Mouse (Mus musculus): ENCODE measurements around the gene Itgb4.

GRCm38 (mm10) chr11:116022256-116022780 is 47.8 kb downstream of the Itgb4 start:
- TF ChIP-seq POLR2A (IDR thresholded peaks at IDR 0.05; ENCODE audit: control insufficient read depth, low read depth, low read length) (no peak), CTCF (IDR thresholded peaks at IDR 0.05; ENCODE audit: control insufficient read depth, insufficient read depth, insufficient replicate concordance, low read depth, low read length) (no peak)
